Mouse (Mus musculus): ENCODE data around the gene Olfr1373. TPM values are rescaled to one million over a fixed set of nuclear protein-coding genes. Genes with fewer than 3 reads are reported as not detected.

Olfr1373 gene
- total RNA-seq, 2 experiments from 2014 or later: not detected

- no peak for DNase-seq
Observed at GRCm38 (mm10) chr11:52106037-52106436, 39.3 kb downstream of the Olfr1373 start.

- DNase-seq: no peak
Observed at GRCm38 (mm10) chr11:52105503-52105902, 39.8 kb downstream of the Olfr1373 start.

- no peak for DNase-seq
Observed at GRCm38 (mm10) chr11:52102977-52103376, 42.4 kb downstream of the Olfr1373 start.

- peak; percentile 35 for DNase-seq
Observed at GRCm38 (mm10) chr11:52099771-52100219, 45.5 kb downstream of the Olfr1373 start.

GRCm38 (mm10) chr11:52099031-52099761 is 46.1 kb downstream of the Olfr1373 start:
- DNase-seq: peak; percentile 82

GRCm38 (mm10) chr11:52098398-52098946 is 46.9 kb downstream of the Olfr1373 start, which contains the start of gene Ppp2ca:
Gene Ppp2ca (plus strand): TSS chr11:52098681.
- peak; percentile 99 for DNase-seq

GRCm38 (mm10) chr11:52097596-52097995 is 47.7 kb downstream of the Olfr1373 start:
- peak; percentile 42 for DNase-seq

- no peak for DNase-seq
Observed at GRCm38 (mm10) chr11:52097016-52097415, 48.3 kb downstream of the Olfr1373 start.

Small RNA genes within 50 kb of the gene (microRNA-seq; reads per million reads assigned to microRNA genes)
- gene Gm24157 (not detected), gene Mir3061 (1.4 reads per million)

Other genes starting within 250 kb of the Olfr1373 start
- gene Cdkn2aipnl, start 177.9 kb downstream of the Olfr1373 start, total RNA-seq (2021): 10 to 100 TPM; 23.8 to 26.0 TPM
- 100 to 1,000 TPM; 131 to 155 TPM for gene Ube2b, start 144.8 kb downstream of the Olfr1373 start, total RNA-seq (2021)
- 1 to 10 TPM; 8.1 to 8.2 TPM for gene Cdkl3, start 141.3 kb downstream of the Olfr1373 start, total RNA-seq (2021)
- 10 to 100 TPM; 67.9 to 69.5 TPM for gene Ppp2ca, start 46.8 kb downstream of the Olfr1373 start, total RNA-seq (2021)
- not detected for gene Olfr1371, start 68.5 kb upstream of the Olfr1373 start, total RNA-seq (2021)
- gene Skp1a, start 86.5 kb upstream of the Olfr1373 start, total RNA-seq (2021): 100 to 1,000 TPM; 309 to 323 TPM
- 10 to 100 TPM; 41.7 to 42.2 TPM for gene Tcf7, start 137.5 kb upstream of the Olfr1373 start, total RNA-seq (2021)
- gene Vdac1, start 215.3 kb upstream of the Olfr1373 start, total RNA-seq (2021): 100 to 1,000 TPM; 330 to 403 TPM